Mouse (Mus musculus) gastrocnemius, postnatal 36 days (tissue): ENCODE measurements around the gene Dgkq. TPM values are rescaled to one million over a fixed set of nuclear protein-coding genes. Genes with fewer than 3 reads are reported as not detected.

ENCODE experiments used
- DNase-seq, 2 experiments: peaks; one replicate each; pipeline ENCODE4 v3.0.0; 2022
- intact Hi-C: fragments of 180-260 bp; cut with DNase I; formaldehyde crosslinking; loops from one replicate; pipeline ENCODE4 v1.15.1; 2025
- total RNA-seq, 2 experiments: library from RNA; stranded (reverse); gene quantifications; 2 replicates each; pipeline ENCODE4 v1.2.3; 2021

The Dgkq gene
- total RNA-seq, 2 experiments from 2014 or later: 4.6 to 7.3 TPM

DNA sequence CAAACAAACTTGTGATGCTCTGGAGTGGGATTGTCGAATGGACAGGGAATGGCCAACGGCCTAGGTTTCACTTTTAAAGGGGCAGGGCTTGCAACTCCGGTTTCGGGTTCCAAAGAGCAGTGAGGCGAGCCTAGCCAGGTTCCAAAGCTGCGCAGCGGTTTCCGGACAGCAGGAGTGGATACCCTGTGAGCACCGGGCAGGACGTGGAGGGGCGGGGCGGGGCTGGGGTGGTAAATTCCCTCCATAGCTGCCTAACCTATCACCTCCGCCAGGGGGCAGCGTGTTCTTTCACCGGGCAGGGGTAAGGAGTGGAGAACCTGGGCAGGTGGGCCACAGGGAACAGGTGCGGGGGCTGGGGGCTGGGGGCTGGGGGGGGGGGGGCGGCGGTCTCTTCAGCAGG is 22.8 kb upstream of the Dgkq start, which contains the start of gene Fgfrl1:
TSS of gene Fgfrl1 (plus strand) at position 112 of the 400 bp plus-strand sequence.
- intact Hi-C loops: loop anchor here (2.0 kb wide), 1 partner anchor 35 kb away; no protein-coding TSS in a partner anchor
- peak; percentile 45 to 53 for DNase-seq

DNA sequence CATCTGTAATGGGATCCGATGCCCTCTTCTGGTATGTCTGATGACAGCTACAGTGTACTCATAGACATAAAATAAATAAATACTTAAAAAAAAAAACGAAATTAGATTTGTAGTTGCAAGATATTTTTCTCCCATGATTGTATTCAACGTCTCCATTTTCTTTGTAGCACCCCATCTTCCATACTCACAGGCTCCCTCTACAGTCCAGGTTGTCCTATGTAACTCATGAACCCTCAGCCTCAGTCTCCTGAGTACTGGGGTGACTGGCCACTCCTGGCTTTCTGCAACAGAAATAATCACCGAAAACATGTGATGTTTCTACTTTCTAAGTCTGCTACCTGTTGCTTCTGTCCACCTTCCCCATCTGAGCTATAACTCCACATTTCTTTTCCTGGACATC is 21.7 kb upstream of the Dgkq start:
- no peak for DNase-seq
- intact Hi-C loops: no loop called here

DNA sequence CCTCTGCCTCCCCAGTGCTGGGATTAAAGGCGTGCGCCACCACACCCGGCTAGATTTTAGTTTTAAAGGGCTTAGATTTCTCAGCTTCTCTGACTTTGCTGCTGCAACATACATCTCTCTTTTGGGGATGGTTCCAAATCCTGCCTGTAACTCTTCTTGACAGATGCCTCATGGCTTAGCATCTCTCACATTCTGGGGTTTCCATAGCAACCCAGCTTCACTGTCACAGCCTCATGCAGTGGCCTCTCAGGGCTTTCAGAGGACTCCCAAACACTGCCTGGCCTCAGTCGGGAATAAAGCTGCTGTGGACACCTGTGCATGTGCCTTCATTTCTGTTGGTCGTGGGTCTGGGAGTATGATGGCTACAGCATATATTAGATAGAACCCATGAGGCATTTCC is 19.6 kb upstream of the Dgkq start:
- no peak for DNase-seq
- intact Hi-C loops: no loop called here

DNA sequence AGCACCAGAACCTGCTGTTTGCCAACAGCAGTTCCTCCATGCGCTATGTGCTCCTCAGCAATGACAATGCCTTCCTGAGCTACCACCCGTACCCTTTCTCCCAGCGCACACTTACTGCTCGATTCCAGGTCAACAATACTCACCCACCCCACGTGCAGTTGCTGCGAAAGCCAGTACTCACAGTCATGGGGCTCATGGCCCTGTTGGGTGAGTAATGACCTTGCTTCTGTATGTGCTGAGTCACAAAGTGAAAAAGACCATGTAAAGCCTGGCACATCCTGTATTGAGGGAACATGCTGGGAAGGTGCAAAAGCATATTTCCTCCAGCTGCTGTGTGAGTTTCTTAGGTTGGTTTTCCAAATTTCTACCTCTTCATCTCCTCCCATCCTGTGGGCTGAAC is 11.4 kb upstream of the Dgkq start:
- intact Hi-C loops: no loop called here
- DNase-seq: no peak

GRCm38 (mm10) chr5:108679909-108680308 is 10.4 kb upstream of the Dgkq start:
- intact Hi-C loops: no loop called here
- DNase-seq: no peak

GRCm38 (mm10) chr5:108678296-108678854 is 8.9 kb upstream of the Dgkq start:
- no peak for DNase-seq

GRCm38 (mm10) chr5:108677605-108678295 is 8.3 kb upstream of the Dgkq start:
- no peak for DNase-seq
- intact Hi-C loops: no loop called here

More at GRCm38 (mm10) chr5:108678296-108678854, 8.9 kb upstream of the Dgkq start:
- intact Hi-C loops: no loop called here

GRCm38 (mm10) chr5:108676772-108677498 is 7.5 kb upstream of the Dgkq start:
- intact Hi-C loops: no loop called here
- no peak for DNase-seq

DNA sequence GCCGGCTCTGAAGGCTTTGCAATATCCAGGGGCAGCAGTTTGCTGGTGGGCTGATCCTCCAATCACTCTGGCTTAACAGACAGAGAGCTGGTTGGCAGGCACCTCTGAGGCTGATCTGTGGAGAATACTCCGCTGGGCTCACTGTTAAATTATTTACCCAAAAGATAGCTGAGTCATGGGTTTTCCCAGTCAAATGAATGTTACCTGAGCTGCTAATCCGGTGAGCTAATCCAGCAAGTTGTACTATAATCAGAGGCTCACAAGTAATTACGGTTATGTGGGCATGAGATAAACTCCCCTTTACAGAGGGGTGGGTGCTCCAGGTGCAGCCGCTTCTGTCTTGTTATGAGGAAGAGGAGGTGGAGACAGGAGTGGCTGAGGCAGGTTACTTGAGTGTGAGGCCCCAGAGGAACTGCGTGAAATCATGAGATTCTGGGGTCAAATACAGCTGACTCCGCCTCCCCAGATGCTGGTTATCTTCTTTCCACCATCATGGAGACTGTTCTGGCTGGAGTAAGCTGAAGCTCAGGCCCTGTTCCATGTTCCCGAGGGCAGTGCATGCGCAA is 5.9 kb upstream of the Dgkq start, which contains the start of gene Slc26a1:
TSS of gene Slc26a1 (minus strand) at position 319 of the 566 bp plus-strand sequence.
- intact Hi-C loops: no loop called here
- DNase-seq: no peak

DNA sequence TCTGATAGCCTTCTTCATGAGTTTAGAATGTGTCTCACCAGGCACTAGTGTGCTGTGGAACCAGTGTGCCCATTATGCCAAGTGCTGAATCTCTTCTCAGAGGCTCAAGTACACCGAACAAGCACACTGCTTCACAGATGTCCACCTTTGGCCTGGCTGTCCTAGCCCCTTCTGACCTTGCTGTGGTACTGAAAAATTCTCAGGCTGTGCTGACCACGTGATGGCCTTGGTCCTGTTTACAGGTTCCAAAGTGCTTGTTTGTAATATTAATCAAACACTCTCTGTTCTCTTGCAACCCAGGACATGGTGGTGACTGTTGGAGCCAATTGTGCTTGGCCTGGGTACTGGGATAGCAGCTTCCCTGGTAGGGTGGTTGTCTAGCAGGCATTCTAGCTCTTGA is 5.2 kb upstream of the Dgkq start:
- no peak for DNase-seq

DNA sequence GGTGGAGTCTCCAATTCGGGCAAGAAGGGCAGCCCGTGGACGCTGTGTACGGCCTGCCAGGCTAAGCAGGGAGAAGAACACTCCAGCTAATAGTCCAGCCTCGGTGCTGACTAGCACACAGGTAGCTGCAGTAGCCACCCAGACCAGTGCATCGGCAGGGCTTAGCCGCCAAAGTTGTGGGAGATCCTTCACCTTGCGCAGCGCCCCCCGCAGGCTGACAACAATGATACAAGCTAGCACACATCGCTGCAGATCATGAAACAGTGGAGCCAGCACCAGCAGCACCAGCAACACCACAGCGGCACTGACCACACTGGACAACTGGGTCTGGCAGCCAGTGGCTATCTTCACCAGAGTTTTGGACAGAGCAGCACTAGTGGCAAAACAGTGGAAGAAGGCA is 2.3 kb upstream of the Dgkq start:
- no peak for DNase-seq
- intact Hi-C loops: no loop called here

More for the DNA sequence above, 5.2 kb upstream of the Dgkq start:
- intact Hi-C loops: no loop called here

DNA sequence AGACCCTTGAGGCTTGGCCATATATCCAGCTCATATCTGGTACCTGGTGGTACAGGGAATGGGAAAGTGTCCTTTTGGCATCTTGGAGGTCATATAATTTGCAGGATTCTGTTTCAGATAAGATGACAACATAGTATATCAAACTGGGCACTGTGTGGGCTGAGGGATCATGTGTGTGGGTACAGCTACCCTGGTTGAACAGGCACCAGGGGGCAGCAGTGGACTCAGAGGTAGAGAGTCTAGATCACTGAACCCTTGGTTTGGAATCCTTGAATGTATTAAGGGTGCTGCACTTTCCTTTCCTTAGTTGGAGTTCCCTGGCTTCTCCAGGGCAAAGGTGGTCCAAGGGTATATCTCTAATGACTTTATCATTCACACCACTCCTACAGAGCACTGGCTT is 1.3 kb upstream of the Dgkq start:
- no peak for DNase-seq
- intact Hi-C loops: no loop called here

DNA sequence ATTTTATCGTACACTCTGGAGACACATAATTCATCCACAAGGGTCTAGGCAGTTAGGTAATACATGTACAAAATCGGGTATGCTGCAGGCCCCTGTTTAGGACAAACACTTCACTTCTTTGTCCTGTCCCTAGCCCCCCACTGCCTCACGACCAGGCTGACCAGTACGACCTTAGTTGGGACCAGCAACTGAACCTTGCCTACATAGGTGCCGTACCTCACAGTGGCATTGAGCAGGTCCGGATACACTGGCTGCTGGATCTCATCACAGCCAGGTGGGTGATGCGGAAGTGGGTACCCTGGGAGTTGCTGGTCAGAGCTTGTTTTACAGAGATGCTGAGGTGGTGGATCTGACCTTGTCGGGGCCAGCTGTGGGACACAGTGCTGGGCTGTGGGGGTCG is 514 bp upstream of the Dgkq start:
- intact Hi-C loops: no loop called here
- no peak for DNase-seq

DNA sequence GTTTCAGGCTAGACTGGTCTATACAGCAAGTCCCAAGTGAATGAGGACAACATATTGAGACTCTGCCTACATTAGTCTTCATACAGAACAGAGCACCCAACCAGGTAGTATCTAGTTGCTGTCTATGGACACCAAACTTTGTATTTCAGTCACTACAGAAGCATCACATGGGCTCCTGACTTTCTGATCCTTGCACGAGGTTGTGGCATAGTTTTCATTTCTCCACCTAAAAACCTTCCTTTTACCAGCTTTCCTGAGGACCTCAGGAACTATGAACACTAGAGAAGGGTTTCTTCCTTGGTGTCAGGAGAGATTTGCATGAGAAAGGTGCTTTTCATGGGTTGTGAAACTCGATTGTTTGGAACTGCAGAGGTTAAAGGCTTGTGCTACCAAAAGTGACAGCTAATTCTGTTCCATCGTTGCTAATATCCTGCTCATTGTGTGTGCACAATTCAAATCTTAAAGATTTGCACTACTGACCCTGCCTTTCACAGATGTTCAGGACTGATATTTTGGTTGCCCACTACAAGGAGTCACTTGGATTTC is 1.0 kb downstream of the Dgkq start:
- intact Hi-C loops: no loop called here
- no peak for DNase-seq

GRCm38 (mm10) chr5:108667370-108667769 is 2.1 kb downstream of the Dgkq start:
- intact Hi-C loops: no loop called here
- DNase-seq: no peak

GRCm38 (mm10) chr5:108665066-108665465 is 4.4 kb downstream of the Dgkq start:
- intact Hi-C loops: no loop called here
- DNase-seq: no peak

DNA sequence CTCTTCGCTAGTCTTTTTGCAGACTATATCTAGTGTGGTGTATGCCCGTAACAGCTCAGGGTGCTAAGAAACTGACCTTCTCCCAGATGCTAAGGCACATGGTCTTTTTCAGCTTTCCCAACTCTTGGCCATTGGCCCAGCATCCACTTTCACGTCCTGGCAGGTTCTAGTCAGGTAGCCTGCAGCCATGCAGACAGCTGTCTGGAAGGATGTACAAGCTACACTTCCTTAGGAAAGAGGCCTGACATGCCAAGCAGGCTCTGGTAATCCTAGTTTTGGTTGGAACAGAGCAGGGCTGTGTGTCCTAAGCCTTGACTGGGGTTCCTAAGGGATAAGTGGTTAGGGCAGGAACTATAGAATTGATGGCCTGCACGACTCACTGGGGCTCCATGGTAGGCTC is 6.7 kb downstream of the Dgkq start:
- no peak for DNase-seq
- intact Hi-C loops: no loop called here

DNA sequence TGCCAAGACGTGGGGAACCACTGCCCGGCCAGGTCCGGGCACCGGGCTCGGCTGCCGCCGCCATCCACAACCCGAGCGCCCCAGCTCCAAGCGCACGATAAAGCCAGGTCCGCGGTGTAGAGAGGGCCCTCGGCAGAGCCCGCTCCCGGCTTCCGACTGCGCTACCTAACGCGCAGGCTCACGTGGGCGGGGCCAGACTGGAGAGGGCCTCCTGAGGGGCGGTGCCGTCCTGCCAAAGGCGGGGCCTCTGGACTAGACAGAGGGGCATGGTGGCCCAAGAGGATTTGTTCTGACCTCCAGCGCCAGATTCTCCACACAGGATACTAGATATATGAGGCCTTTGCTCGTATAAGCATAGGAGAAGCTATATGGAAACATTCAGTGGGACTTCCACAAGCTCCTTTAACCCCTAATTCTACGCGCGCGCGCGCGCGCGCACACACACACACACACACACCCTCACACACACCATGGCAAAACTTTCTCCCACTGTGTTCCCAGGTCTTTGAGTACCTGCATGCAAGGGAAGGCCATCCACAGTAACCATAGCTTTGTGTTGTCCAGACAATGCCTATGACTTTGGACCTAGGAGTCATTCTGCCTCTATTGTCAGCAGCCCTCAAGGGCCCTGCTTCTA is 8.7 kb downstream of the Dgkq start:
- DNase-seq: peak; percentile 84 to 88
- intact Hi-C loops: no loop called here

GRCm38 (mm10) chr5:108659698-108660631 is 9.5 kb downstream of the Dgkq start, which contains the start of gene Idua:
Idua (plus strand) TSS chr5:108660331.
- no peak for DNase-seq
- intact Hi-C loops: no loop called here
